Mouse (Mus musculus) liver, embryonic 12.5 days (tissue): ENCODE measurements around the gene Prdm16. TPM values are rescaled to one million over a fixed set of nuclear protein-coding genes. Genes with fewer than 3 reads are reported as not detected.

Source experiments
- ATAC-seq: fragments of 200-750 bp; cut with Nextera tagmentation; 2 replicates; pipeline ENCODE4 v1.8.0; 2017; ENCODE audit warnings: moderate number of reproducible peaks, mild to moderate bottlenecking, moderate library complexity
- H3K27ac ChIP-seq: fragments of 300-500 bp; sonication (generic); 2 replicates; pipeline ENCODE4 v1.5.1; 2016; ENCODE audit warnings: mild to moderate bottlenecking
- H3K27me3 ChIP-seq: fragments of 300-500 bp; sonication (generic); replicated peaks from 2 replicates; pipeline ENCODE4 v1.6.1; 2016; ENCODE audit warnings: mild to moderate bottlenecking, moderate library complexity
- H3K36me3 ChIP-seq: fragments of 300-500 bp; sonication (generic); 2 replicates; pipeline ENCODE4 v1.6.1; 2016; ENCODE audit warnings: mild to moderate bottlenecking, moderate library complexity
- H3K4me1 ChIP-seq: fragments of 300-500 bp; sonication (generic); 2 replicates; pipeline ENCODE4 v1.6.1; 2016
- H3K4me2 ChIP-seq: fragments of 300-500 bp; sonication (generic); 2 replicates; pipeline ENCODE4 v1.6.1; 2016; ENCODE audit warnings: mild to moderate bottlenecking, moderate library complexity
- H3K4me3 ChIP-seq: fragments of 300-500 bp; sonication (generic); 2 replicates; pipeline ENCODE4 v1.5.1; 2016; ENCODE audit warnings: mild to moderate bottlenecking, moderate library complexity
- H3K9ac ChIP-seq: fragments of 300-500 bp; sonication (generic); 2 replicates; pipeline ENCODE4 v1.6.1; 2016; ENCODE audit warnings: mild to moderate bottlenecking, moderate library complexity
- H3K9me3 ChIP-seq: fragments of 300-500 bp; sonication (generic); replicated peaks from 2 replicates; pipeline ENCODE4 v1.6.1; 2016; ENCODE audit warnings: mild to moderate bottlenecking, moderate library complexity
- WGBS: fragments of 180-500 bp; shearing (Covaris S2); methylation state at CpG from one replicate; pipeline ENCODE4 v1.1.7; 2016; ENCODE audit not compliant: insufficient replicate concordance; 5-methylcytosine and 5-hydroxymethylcytosine counted together
- polyA plus RNA-seq: library from polyadenylated mRNA; unstranded; fragments of >200 nt; fragmentation: Nextera tagmentation; extraction: Ambion mirVana; gene quantifications from 2 replicates; pipeline ENCODE4 v1.2.1, GENCODE M21; 2016

Prdm16 gene
- polyA plus RNA-seq, 1 experiment from 2014 or later = 2.4 TPM

DNA sequence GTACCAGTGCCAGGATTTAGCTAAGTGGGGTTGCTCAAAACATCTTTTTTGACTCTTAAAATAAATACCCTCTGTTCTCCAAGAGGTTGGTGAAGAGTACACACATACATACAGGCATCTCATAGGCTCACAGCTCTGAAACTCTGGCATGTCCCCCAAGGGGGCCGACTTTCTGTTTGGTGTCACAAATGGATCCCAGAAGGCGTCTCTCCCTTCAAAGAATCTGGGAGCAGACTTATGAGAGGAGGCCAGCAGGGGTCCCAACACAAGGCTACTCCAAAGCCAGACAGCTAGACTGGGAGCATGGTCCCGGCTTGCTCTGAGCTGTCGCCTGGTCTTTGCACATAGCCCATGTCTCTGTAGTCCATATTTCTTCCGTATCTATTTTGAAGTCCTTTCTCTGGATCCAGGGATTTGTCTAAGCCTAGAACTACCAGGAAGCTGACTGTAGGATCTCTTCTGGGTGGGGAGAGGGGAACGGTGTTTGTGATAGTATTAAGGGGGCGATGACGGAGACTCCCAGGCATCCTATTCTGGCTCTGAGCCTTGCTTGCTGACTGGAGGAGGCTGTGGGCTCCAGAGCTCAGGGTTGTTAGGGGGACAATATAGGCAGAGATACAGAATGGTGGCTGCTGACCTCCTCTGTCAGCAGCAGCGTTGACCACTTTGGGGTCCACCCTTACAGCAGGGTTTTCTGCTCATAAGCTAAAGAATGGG lies 156.0 kb downstream of the Prdm16 start:
- Histone ChIP-seq H3K27ac (no peak overlapping the region), H3K36me3 (no peaks in the 10 kb centered on the region), H3K9me3 (no peaks in the 10 kb centered on the region), H3K4me2 (no peak overlapping the region), H3K9ac (no peak overlapping the region), H3K27me3 (peaks cover 25% of the 10 kb centered on the region; the same call in 1 of the 2 replicates), H3K4me3 (no peak overlapping the region), H3K4me1 (no peaks in the 10 kb centered on the region)
- 60% methylated on average over 9 of the region's 9 CpGs for WGBS
- no peak for ATAC-seq

DNA sequence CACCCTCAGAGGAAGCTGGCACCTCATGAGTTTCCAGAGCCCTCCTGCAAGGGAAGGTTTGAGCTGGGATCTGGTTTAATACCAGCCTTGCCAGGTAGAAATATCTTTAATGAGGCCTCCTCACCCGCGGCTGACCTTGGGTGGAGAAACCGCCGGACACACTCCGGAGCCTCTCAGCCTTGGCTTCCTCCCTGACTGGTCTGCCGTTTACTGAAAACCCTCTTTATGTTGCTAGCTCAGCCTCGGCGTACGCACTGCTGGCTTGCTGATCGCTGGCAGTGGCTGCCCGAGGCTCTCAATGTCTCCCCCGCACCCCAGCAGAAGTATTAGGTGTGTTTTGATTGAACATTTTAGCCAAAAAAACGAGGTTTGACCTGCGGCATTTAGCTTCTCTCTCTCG lies 156.5 kb downstream of the Prdm16 start:
- no peak overlapping the region for H3K4me3 ChIP-seq
- H3K9me3 ChIP-seq = no peaks in the 10 kb centered on the region
- no peak overlapping the region for H3K9ac ChIP-seq
- no peaks in the 10 kb centered on the region for H3K36me3 ChIP-seq
- H3K27ac ChIP-seq = no peak overlapping the region
- WGBS = 60% methylated on average over 15 of the region's 15 CpGs
- peaks cover 30% of the 10 kb centered on the region; the same call in 1 of the 2 replicates for H3K27me3 ChIP-seq
- no peak for ATAC-seq
- H3K4me1 ChIP-seq = no peaks in the 10 kb centered on the region
- H3K4me2 ChIP-seq = no peak overlapping the region

DNA sequence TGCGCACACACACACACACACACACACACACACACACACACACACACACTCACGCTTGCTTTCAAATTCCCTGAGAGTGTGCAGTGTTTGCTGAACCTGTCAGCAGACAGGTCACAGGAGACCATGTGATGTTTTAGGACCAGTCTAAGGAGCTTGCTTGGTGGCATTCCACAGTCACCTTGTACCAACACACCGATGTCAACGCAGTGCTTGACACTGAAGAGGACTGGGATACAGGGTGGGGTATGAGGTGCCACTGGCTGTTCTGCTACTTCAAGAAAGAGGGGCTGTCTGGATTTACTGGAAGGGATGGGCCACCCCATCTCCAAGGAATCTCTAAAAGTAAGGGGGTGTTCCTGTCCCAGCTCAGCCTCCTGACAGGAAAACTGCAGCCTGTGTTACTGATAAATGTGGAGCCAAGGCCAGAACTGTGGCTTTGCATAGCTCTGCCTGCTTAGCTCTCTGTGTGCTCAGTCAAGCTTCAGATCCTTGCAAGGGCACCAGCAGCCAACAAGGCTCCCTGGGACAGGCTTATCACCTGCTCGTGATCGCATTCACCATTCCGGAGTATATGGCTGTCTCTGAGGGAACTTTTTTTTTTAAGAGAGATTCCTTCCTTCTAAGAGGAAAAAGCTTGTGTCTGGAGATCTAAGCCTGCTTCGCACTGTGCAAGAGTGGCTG lies 157.6 kb downstream of the Prdm16 start:
- Histone ChIP-seq H3K4me1 (no peaks in the 10 kb centered on the region), H3K36me3 (no peaks in the 10 kb centered on the region), H3K9me3 (no peaks in the 10 kb centered on the region), H3K9ac (no peak overlapping the region), H3K4me2 (no peak overlapping the region), H3K27me3 (peaks cover 41% of the 10 kb centered on the region; the same call in 1 of the 2 replicates), H3K4me3 (no peak overlapping the region), H3K27ac (no peak overlapping the region)
- ATAC-seq = no peak
- 63% methylated on average over 8 of the region's 8 CpGs for WGBS

DNA sequence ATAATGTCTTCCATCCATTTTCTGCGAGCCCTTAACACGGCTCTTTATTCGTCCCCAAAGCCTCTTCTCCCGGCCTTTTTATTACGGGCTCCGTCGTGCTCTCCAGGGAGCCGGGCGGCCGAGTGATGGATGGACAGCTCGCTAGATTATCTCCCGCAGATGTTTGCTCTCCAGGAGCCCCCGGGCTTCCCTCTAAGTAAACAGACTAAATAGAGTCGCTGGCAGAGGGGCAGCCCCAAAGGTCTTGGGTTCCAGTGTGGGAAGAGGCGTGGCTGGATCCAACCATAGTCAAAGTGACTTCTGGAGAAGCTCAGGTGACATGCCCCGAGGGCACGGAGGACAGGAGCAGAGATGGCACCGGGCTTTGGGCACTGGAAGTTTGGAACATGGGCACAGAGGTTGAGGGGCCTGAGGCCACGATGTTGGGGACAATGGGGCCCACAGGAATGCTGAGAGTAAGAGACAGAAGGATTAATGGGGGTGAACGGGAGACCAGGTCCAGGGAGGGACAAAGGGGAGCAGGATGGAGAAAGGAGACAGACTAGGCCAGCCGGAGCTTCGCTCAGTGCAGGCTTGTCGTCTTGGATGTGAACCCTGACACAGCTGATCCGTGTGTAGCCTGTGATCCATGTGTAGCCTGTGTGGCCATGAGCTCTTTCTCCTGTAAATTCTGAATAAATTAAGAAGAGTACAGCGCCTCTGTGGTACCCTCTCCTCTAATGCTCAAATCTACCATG lies 162.9 kb downstream of the Prdm16 start:
- no peak for ATAC-seq
- WGBS = 39% methylated on average over 25 of the region's 25 CpGs
- peaks cover 26% of the 10 kb centered on the region for H3K4me1 ChIP-seq
- peaks cover 43% of the 10 kb centered on the region for H3K27me3 ChIP-seq
- no peaks in the 10 kb centered on the region for H3K9me3 ChIP-seq
- no peak overlapping the region for H3K4me3 ChIP-seq
- H3K27ac ChIP-seq = no peak overlapping the region
- no peak overlapping the region for H3K9ac ChIP-seq
- H3K4me2 ChIP-seq = no peak overlapping the region
- no peaks in the 10 kb centered on the region for H3K36me3 ChIP-seq

DNA sequence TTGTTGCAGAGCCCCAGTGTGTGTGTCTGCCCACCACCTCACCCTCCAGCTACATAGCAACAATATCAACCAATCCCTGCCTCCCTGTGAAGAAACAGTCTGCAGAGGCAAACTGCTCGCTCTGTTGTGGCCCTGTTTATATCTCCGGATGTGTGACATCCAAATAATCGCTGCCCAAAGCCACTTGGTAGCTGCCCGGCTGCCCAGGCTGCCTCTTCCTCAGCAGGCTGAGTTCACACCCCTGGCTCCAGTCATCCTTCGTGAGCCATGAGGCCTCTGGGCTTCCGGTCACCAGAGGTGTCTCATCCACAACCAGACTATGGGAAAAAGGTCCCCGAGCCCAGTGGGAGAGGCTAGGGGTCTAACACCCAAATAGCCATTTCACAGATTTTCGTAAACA lies 164.1 kb downstream of the Prdm16 start:
- Histone ChIP-seq H3K27me3 (peaks cover 43% of the 10 kb centered on the region), H3K9me3 (no peaks in the 10 kb centered on the region), H3K27ac (no peak overlapping the region), H3K4me1 (peaks cover 26% of the 10 kb centered on the region), H3K9ac (no peak overlapping the region), H3K4me3 (no peak overlapping the region), H3K4me2 (no peak overlapping the region), H3K36me3 (no peaks in the 10 kb centered on the region)
- WGBS = 40% methylated on average over 8 of the region's 8 CpGs
- no peak for ATAC-seq

DNA sequence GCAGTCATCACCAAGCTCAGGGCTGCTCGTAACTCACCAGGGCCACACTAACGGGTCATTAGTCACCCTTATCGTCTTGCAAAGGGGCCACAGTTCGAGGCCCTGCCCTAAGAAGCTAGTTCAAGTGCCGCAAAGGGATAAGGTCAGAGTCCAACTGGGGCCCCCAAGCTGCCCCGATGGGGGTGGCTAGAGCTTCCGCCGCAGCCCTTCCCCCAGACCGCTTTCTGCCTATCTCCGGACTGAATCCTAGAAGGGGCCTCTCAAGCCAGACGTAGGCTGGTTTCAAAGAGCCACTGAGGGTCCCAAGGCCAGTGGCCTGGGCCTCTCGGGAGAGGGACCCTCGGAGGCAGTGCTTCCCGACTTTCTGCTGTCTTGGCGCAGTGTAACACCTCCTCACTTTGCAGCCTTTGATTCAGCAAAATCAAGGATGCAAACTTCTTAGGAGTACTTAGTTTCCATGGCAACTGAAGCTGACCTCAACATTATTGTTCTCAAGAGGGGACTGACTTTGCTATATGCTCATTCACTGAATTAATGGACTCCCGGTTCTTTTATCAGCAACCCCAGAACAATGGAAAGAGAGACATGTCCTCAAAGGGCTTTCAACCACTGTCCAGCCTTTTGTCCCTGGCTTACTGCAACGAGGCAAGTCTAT lies 165.1 kb downstream of the Prdm16 start:
- no peak overlapping the region for H3K27ac ChIP-seq
- H3K4me1 ChIP-seq = peaks cover 26% of the 10 kb centered on the region
- no peaks in the 10 kb centered on the region for H3K36me3 ChIP-seq
- H3K9ac ChIP-seq = no peak overlapping the region
- WGBS = 21% methylated on average over 17 of the region's 17 CpGs
- H3K4me3 ChIP-seq = no peak overlapping the region
- H3K9me3 ChIP-seq = no peaks in the 10 kb centered on the region
- H3K4me2 ChIP-seq = peak overlapping the region; percentile 30; the same call in 1 of the 2 replicates
- ATAC-seq = no peak
- peaks cover 43% of the 10 kb centered on the region for H3K27me3 ChIP-seq

DNA sequence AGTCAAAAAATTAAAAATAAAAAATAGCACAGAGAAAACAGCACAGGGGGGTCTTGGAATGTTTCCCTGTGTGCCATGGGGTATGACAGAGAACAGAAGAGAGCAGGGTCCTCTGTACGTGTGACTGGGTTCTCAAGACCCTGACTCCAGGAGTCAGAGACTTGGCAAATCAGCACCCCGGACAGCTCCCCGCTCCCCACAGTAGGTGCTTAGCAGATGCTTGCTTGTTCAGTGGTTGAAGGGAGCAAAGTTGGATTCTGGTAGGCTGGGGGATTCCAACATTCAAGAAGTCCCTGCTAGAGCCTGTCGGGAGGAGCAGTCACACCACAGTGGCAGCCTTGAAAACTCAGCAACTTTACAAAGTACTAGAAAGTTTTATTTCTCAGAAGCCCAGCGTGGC lies 170.4 kb downstream of the Prdm16 start:
- H3K4me2 ChIP-seq = no peak overlapping the region
- no peak overlapping the region for H3K27ac ChIP-seq
- peaks cover 5% of the 10 kb centered on the region for H3K4me1 ChIP-seq
- no peak overlapping the region for H3K4me3 ChIP-seq
- ATAC-seq = no peak
- WGBS = 23% methylated on average over 5 of the region's 5 CpGs
- no peak overlapping the region for H3K9ac ChIP-seq
- H3K9me3 ChIP-seq = no peaks in the 10 kb centered on the region
- H3K27me3 ChIP-seq = peaks cover 7% of the 10 kb centered on the region; the same call in 1 of the 2 replicates
- H3K36me3 ChIP-seq = no peaks in the 10 kb centered on the region

DNA sequence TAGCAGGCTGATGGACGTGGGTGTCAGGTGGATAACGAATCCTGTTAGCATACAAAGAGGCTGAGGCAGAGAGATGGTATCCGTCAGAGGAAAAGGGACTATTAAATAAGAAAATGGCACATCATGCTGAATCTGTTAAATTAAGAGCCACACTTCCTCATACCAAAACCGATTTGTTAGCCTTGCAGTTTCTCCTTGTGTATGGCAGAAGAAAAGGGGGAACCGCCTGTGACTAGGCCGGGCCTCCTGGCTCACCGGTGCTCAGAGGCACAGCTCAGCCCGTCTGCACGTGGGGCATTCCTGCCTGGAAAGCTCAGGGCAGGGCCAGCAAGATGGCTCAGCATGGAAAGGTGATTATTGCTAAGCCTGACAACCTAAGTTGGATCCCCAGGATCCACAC lies 171.6 kb downstream of the Prdm16 start:
- no peaks in the 10 kb centered on the region for H3K4me1 ChIP-seq
- ATAC-seq = no peak
- no peak overlapping the region for H3K27ac ChIP-seq
- H3K9me3 ChIP-seq = no peaks in the 10 kb centered on the region
- no peaks in the 10 kb centered on the region for H3K36me3 ChIP-seq
- peaks cover 9% of the 10 kb centered on the region; the same call in 1 of the 2 replicates for H3K27me3 ChIP-seq
- no peak overlapping the region for H3K9ac ChIP-seq
- no peak overlapping the region for H3K4me3 ChIP-seq
- WGBS = 67% methylated on average over 9 of the region's 9 CpGs
- no peak overlapping the region for H3K4me2 ChIP-seq

DNA sequence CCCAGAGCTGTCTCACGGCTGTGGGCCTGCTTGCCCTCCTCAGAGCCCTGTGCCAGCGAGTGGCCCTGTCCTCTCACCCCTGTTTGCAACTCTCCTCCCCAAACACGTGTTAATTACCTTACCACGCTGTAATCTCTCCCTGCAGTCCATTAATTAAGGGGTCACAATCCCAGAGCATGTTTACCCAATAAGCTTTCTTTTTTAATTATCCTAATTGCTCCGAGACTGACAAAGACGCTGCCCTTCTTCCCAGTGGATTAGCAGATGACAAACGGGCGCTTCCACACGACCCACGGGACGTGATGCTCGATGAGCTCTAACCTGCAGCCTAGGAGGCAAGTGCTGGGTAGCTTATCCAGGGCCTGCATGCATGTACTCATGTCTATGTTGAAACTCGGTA lies 176.7 kb downstream of the Prdm16 start:
- WGBS = 54% methylated on average over 13 of the region's 13 CpGs
- Histone ChIP-seq H3K4me2 (no peak overlapping the region), H3K27ac (no peak overlapping the region), H3K36me3 (no peaks in the 10 kb centered on the region), H3K9ac (no peak overlapping the region), H3K4me3 (no peak overlapping the region), H3K4me1 (no peaks in the 10 kb centered on the region), H3K9me3 (no peaks in the 10 kb centered on the region), H3K27me3 (0 out of 2 replicates have a peak, but pooled peaks cover 9% of the 10 kb centered on the region)
- ATAC-seq = no peak

DNA sequence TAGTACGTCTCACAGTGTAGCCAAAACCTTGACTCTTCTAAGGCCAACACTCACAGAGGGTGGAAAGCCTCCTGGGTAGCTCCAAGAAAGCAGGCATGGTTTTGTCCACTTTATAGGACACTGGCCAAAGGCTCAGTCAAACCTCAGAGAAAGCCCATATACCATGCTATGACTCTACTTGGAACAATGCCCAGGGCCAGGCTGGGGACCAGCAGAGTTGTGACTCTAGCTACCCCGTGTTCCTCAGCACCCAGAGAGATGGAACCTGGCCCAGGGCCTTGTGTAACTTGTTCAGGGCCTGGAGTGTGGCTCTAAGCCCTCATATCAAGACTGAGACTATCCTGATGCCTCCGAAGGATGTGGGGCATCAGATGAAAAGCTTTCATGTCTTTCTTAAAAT lies 178.9 kb downstream of the Prdm16 start:
- no peak overlapping the region for H3K9ac ChIP-seq
- no peaks in the 10 kb centered on the region for H3K4me1 ChIP-seq
- WGBS = 53% methylated on average over 3 of the region's 3 CpGs
- H3K36me3 ChIP-seq = no peaks in the 10 kb centered on the region
- ATAC-seq = no peak
- no peaks in the 10 kb centered on the region for H3K9me3 ChIP-seq
- 0 out of 2 replicates have a peak, but pooled peaks cover 9% of the 10 kb centered on the region for H3K27me3 ChIP-seq
- H3K4me2 ChIP-seq = no peak overlapping the region
- no peak overlapping the region for H3K27ac ChIP-seq
- no peak overlapping the region for H3K4me3 ChIP-seq

DNA sequence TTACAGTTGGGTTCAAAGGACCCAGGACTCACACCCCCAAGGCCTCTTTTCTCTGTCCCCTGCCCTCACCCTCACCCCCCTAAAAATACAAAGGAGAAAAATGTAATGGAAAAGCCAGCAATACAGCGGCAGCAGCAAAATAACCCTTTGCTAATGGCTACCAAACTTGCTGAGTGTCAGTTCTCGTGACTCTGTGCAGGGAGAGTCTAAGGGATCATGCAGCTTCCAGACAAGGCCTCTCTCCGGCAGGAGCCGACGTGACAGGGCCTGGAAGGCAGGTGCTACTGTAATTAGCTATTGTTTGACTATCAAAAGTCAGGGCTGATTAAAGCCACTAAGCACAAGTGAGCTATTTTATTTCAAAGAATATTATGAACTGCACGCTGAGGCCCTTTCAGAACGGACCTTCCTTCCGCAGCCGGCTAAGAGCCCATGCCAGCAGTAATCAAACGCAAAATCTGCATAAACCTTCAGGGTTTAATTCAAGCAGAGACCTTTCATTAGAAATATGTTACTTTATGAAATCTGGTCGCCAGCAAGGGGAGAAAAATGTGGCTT lies 180.3 kb downstream of the Prdm16 start:
- H3K27me3 ChIP-seq = 0 out of 2 replicates have a peak, but pooled peaks cover 4% of the 10 kb centered on the region
- H3K9ac ChIP-seq = no peak overlapping the region
- H3K4me2 ChIP-seq = no peak overlapping the region
- H3K9me3 ChIP-seq = no peaks in the 10 kb centered on the region
- no peak overlapping the region for H3K27ac ChIP-seq
- no peak for ATAC-seq
- no peaks in the 10 kb centered on the region for H3K4me1 ChIP-seq
- WGBS = 72% methylated on average over 11 of the region's 11 CpGs
- no peak overlapping the region for H3K4me3 ChIP-seq
- H3K36me3 ChIP-seq = no peaks in the 10 kb centered on the region
